Mouse (Mus musculus) lung, postnatal 25 days (tissue): Measurements from ENCODE around the gene Gad2.
"Not testable (repeated sequence)": the region's sequence is repeated elsewhere in the genome, so short reads cannot be mapped to it uniquely, and the experiment has no call there.

ENCODE experiments used
- DNase-seq: peaks from one replicate; pipeline ENCODE4 v3.0.0; 2022; ENCODE audit warnings: low spot score

Gene Gad2

GRCm38 (mm10) chr2:22621828-22622731 lies at the start of gene Gad2:
TSS of gene Gad2 (plus strand) at chr2:22622205.
- DNase-seq, result no peak

- DNase-seq, result not testable (repeated sequence)
These were observed 34.4 kb upstream of the Gad2 start for GRCm38 (mm10) chr2:22587469-22588169.

GRCm38 (mm10) chr2:22588170-22588541 lies 33.8 kb upstream of the Gad2 start:
- not testable (repeated sequence) for DNase-seq

- not testable (repeated sequence) for DNase-seq
These were observed 33.2 kb upstream of the Gad2 start for GRCm38 (mm10) chr2:22588673-22589381.

- DNase-seq, result not testable (repeated sequence)
These were observed 32.4 kb upstream of the Gad2 start for GRCm38 (mm10) chr2:22589382-22590205.

GRCm38 (mm10) chr2:22590206-22590490 lies 31.9 kb upstream of the Gad2 start:
- no peak for DNase-seq

GRCm38 (mm10) chr2:22617951-22618350 lies 4.1 kb upstream of the Gad2 start:
- no peak for DNase-seq

GRCm38 (mm10) chr2:22619416-22619815 lies 2.6 kb upstream of the Gad2 start:
- DNase-seq, result no peak

GRCm38 (mm10) chr2:22620030-22620429 lies 2.0 kb upstream of the Gad2 start:
- DNase-seq, result no peak

- DNase-seq, result no peak
These were observed 1.5 kb upstream of the Gad2 start for GRCm38 (mm10) chr2:22620534-22620933.

GRCm38 (mm10) chr2:22620978-22621827 lies 802 bp upstream of the Gad2 start:
- DNase-seq, result no peak

- no peak for DNase-seq
These were observed 1.4 kb downstream of the Gad2 start for GRCm38 (mm10) chr2:22623111-22624070.

- DNase-seq, result no peak
These were observed 2.4 kb downstream of the Gad2 start for GRCm38 (mm10) chr2:22624188-22624975.

GRCm38 (mm10) chr2:22625096-22625960 lies 3.3 kb downstream of the Gad2 start:
- DNase-seq, result no peak

GRCm38 (mm10) chr2:22627147-22627666 lies 5.2 kb downstream of the Gad2 start:
- no peak for DNase-seq

- no peak for DNase-seq
These were observed 5.9 kb downstream of the Gad2 start for GRCm38 (mm10) chr2:22627819-22628432.

- no peak for DNase-seq
These were observed 12.8 kb downstream of the Gad2 start for GRCm38 (mm10) chr2:22634766-22635165.
